Mouse (Mus musculus): ENCODE measurements around the gene Myh9. TPM values are rescaled to one million over a fixed set of nuclear protein-coding genes. Genes with fewer than 3 reads are reported as not detected.
A peak's percentile ranks its signal among the peaks of the same experiment; 100 is the strongest.
"Not testable (repeated sequence)": the region's sequence is repeated elsewhere in the genome, so short reads cannot be mapped to it uniquely, and the experiment has no call there.

Gene Myh9
- polyA plus RNA-seq, 1 experiment from 2014 or later, result 24.6 TPM

DNA sequence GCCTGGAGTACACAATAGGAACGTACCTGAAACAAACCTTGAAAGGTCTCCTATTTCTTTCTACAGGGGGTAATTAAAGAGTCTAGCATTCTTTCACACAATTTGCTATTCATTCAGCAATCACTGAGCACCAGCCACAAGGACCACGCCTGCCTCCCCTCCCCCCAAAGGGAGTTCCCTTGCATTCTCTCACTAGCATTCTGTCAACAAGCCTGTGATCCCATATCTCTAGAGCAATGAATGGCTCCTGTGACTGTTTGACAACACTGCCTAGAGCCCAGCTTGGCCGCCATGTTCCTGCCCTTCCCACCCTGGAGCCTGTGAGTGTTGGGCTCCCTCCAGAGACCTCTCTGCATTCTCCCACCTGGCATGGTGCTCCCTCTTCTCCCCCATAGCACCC, 5.9 kb upstream of the Myh9 start:
- Histone ChIP-seq H3K27ac (no peak overlapping the region), H3K4me1 (no peaks in the 10 kb centered on the region), H3K36me3 (replicated peaks) (no peaks in the 10 kb centered on the region), H3K27me3 (no peaks in the 10 kb centered on the region), H3K4me2 (no peak overlapping the region), H3K9me3 (no peaks in the 10 kb centered on the region), H3K9ac (no peak overlapping the region), H3K4me3 (replicated peaks) (no peak overlapping the region)
- 55% methylated on average over 3 of the region's 3 CpGs for WGBS
- no peak for ATAC-seq (ENCODE audit: low FRiP score)

GRCm38 (mm10) chr15:77847108-77847507, 5.1 kb upstream of the Myh9 start:
- no peak overlapping the region for H3K4me3 ChIP-seq (replicated peaks)
- H3K9ac ChIP-seq, result no peak overlapping the region
- 77% methylated on average over 3 of the region's 3 CpGs for WGBS
- H3K36me3 ChIP-seq (replicated peaks), result no peaks in the 10 kb centered on the region
- no peaks in the 10 kb centered on the region for H3K4me1 ChIP-seq
- H3K27ac ChIP-seq, result no peak overlapping the region
- H3K27me3 ChIP-seq, result no peaks in the 10 kb centered on the region
- H3K4me2 ChIP-seq, result no peak overlapping the region
- no peaks in the 10 kb centered on the region for H3K9me3 ChIP-seq
- no peak for ATAC-seq (ENCODE audit: low FRiP score)

GRCm38 (mm10) chr15:77845931-77846595, 4.1 kb upstream of the Myh9 start:
- not testable (repeated sequence) for H3K36me3 ChIP-seq (replicated peaks); ATAC-seq (ENCODE audit: low FRiP score); H3K4me2 ChIP-seq; H3K9ac ChIP-seq; H3K9me3 ChIP-seq; H3K27ac ChIP-seq; H3K4me1 ChIP-seq; H3K4me3 ChIP-seq (replicated peaks); H3K27me3 ChIP-seq
- 93% methylated on average over 11 of the region's 11 CpGs for WGBS

DNA sequence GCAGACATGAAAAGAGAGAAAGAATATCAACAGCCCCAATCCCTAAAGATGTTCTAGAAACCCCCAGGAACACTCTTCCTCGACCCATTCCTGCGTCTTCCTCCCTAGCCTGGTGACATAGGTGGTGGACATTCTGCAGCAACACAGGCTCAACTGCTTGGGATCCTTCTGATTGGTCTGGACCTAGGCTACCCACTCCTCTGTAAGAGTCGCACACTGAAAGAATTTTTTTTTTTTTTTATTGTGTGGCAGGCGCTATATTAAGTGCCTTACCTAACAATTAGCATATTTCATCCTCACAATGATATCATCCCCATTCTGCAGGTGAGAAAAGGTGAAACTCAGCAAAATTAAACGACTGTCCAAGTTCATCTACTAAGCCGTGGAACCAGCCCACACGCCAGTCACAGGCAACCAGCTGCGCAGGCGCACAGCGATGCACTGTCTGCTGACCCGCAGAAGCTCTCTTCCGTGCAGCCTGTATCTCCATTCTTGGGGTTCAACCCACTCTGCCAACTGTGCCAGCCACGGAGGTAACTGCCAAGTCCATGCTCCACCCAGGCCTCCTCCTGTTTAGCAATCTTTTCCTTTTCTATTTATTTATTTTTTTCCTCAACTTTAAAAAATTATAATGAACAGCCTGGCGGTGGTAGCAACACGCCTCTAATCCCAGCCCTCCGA, 3.1 kb upstream of the Myh9 start:
- WGBS, result 91% methylated on average over 16 of the region's 16 CpGs
- Histone ChIP-seq H3K4me3 (replicated peaks) (no peak overlapping the region), H3K27ac (no peak overlapping the region), H3K4me2 (no peak overlapping the region), H3K27me3 (no peaks in the 10 kb centered on the region), H3K4me1 (peaks cover 10% of the 10 kb centered on the region), H3K36me3 (replicated peaks) (no peaks in the 10 kb centered on the region), H3K9ac (no peak overlapping the region), H3K9me3 (no peaks in the 10 kb centered on the region)
- ATAC-seq (ENCODE audit: low FRiP score), result no peak

DNA sequence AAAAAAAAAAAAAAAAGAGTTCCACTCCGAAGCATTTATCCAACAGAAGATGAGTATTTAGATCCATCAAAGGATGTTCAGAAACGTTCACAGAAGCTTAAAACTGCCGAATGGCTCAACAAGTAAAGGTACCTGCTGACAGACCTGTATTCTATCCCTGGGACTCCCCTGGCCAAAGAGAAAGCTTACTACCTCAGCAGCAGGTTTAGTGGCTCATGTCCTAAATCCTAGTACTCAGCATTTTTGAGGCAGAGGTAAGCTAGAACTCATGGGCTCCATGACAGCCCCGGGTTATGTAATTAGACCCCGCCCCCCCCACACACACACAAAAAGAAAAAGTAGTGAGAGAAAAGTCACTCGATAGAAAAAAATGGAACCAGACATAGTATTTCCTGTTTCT, 2.1 kb upstream of the Myh9 start:
- Histone ChIP-seq H3K4me1 (peaks cover 20% of the 10 kb centered on the region), H3K9me3 (no peaks in the 10 kb centered on the region), H3K4me3 (replicated peaks) (no peak overlapping the region), H3K27me3 (no peaks in the 10 kb centered on the region), H3K4me2 (no peak overlapping the region), H3K27ac (no peak overlapping the region), H3K36me3 (replicated peaks) (no peaks in the 10 kb centered on the region), H3K9ac (no peak overlapping the region)
- ATAC-seq (ENCODE audit: low FRiP score), result no peak
- WGBS, result 85% methylated on average over 6 of the region's 6 CpGs

GRCm38 (mm10) chr15:77843494-77844041, 1.6 kb upstream of the Myh9 start:
- H3K36me3 ChIP-seq (replicated peaks); H3K4me2 ChIP-seq; H3K9ac ChIP-seq; H3K4me3 ChIP-seq (replicated peaks); H3K27me3 ChIP-seq; H3K9me3 ChIP-seq; ATAC-seq (ENCODE audit: low FRiP score); H3K27ac ChIP-seq: not testable (repeated sequence)
- WGBS, result 65% methylated on average over 12 of the region's 13 CpGs
- H3K4me1 ChIP-seq, result peaks cover 25% of the 10 kb centered on the region

DNA sequence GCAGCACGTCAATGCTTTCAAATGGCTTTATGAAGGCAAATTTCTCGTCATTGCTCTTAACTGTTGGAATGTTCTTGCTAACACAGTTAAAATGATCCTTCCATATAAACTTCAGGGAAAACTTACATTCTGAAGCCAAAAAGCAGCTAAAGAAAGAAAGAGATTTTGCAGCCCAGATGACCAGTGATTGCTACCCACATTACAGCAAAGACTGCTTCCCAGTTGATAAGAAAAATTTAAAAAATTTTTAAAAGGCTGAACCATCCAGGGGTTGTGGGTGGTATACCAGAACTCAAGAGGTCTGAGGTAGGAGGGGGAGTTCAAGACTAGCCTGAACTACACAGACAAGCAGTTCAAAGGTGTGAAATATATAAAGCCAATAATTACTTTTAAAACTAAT, 1.1 kb upstream of the Myh9 start:
- WGBS, result 40% methylated on average over 2 of the region's 2 CpGs
- no peak overlapping the region for H3K9ac ChIP-seq
- ATAC-seq (ENCODE audit: low FRiP score), result no peak
- peaks cover 31% of the 10 kb centered on the region for H3K4me1 ChIP-seq
- no peak overlapping the region for H3K27ac ChIP-seq
- H3K4me2 ChIP-seq, result peak overlapping the region; percentile 94
- H3K9me3 ChIP-seq, result no peaks in the 10 kb centered on the region
- peak overlapping the region; percentile 85; the same call in 1 of the 2 replicates for H3K4me3 ChIP-seq (replicated peaks)
- no peaks in the 10 kb centered on the region for H3K36me3 ChIP-seq (replicated peaks)
- no peaks in the 10 kb centered on the region for H3K27me3 ChIP-seq

- Histone ChIP-seq H3K27me3 (no peaks in the 10 kb centered on the region), H3K4me1 (peaks cover 43% of the 10 kb centered on the region), H3K4me2 (peak overlapping the region; percentile 94), H3K4me3 (replicated peaks) (peak overlapping the region; percentile 85), H3K36me3 (replicated peaks) (no peaks in the 10 kb centered on the region), H3K27ac (peak overlapping the region; percentile 80), H3K9ac (peak overlapping the region; percentile 68), H3K9me3 (no peaks in the 10 kb centered on the region)
- WGBS, result under 1% methylated on average over 72 of the region's 80 CpGs
- peak; percentile 59 for ATAC-seq (ENCODE audit: low FRiP score)
These were observed 471 bp downstream of the Myh9 start for GRCm38 (mm10) chr15:77841361-77842046.

GRCm38 (mm10) chr15:77840450-77841360, 1.3 kb downstream of the Myh9 start:
- H3K9ac ChIP-seq, result peak overlapping the region; percentile 68
- H3K4me3 ChIP-seq (replicated peaks), result peak overlapping the region; percentile 85
- H3K27ac ChIP-seq, result 0 out of 2 replicates have a peak overlapping the region, but pooled peaks have one; percentile 4
- no peaks in the 10 kb centered on the region for H3K36me3 ChIP-seq (replicated peaks)
- H3K4me1 ChIP-seq, result peaks cover 49% of the 10 kb centered on the region
- ATAC-seq (ENCODE audit: low FRiP score), result no peak
- no peaks in the 10 kb centered on the region for H3K27me3 ChIP-seq
- WGBS, result 3% methylated on average over 36 of the region's 36 CpGs
- no peaks in the 10 kb centered on the region for H3K9me3 ChIP-seq
- H3K4me2 ChIP-seq, result peak overlapping the region; percentile 94

- H3K4me1 ChIP-seq, result peaks cover 50% of the 10 kb centered on the region
- peak overlapping the region; percentile 47 for H3K27ac ChIP-seq
- no peaks in the 10 kb centered on the region for H3K9me3 ChIP-seq
- H3K4me2 ChIP-seq, result peak overlapping the region; percentile 94
- WGBS, result 6% methylated on average over 10 of the region's 10 CpGs
- peak overlapping the region; percentile 17; the same call in 1 of the 2 replicates for H3K9ac ChIP-seq
- H3K4me3 ChIP-seq (replicated peaks), result peak overlapping the region; percentile 85
- no peak for ATAC-seq (ENCODE audit: low FRiP score)
- no peaks in the 10 kb centered on the region for H3K36me3 ChIP-seq (replicated peaks)
- H3K27me3 ChIP-seq, result no peaks in the 10 kb centered on the region
These were observed 2.3 kb downstream of the Myh9 start for GRCm38 (mm10) chr15:77839529-77840286.

Data from forebrain, embryonic 12.5 days (tissue).